21 mouse cellular contexts compared by ENCODE assay signal in the genomic region with DNA sequence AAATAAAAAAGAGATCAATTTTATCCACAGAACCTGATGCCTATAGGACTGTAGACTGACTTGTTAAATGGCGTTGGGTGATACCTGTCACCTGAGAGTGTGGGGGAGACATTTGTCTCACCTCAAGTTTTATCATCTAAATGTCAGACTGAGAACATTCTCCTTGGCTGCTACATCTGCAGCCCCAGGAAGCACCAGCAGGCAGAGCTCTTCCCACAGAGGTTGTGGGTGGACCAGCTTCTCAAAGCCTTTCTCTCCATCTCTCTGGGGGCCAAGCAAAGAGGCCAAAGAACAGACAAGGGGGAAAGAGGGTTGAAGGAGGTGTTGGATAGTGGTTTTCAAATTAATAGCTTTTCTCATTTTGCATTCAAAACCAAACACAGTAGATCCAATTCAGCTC.
DNase-seq lines count a peak whose midpoint lies in the region; ATAC-seq and TF ChIP-seq lines count a peak whose summit lies in the region.
"Had no signal": no experiment of that assay in that cellular context is flagged by ENCODE, and none has a peak within 500 bp of the region (broad histone marks: within the 10 kb centered on the region; RNA-seq: fewer than 3 reads in every experiment).

No protein-coding gene starts in this region.

- no peak overlapping the region for H3K9ac ChIP-seq in heart, adult 2 months (ENCODE audit: low read depth, low read length)
- H3K9ac ChIP-seq in heart, embryonic 11.5 days (ENCODE audit: low read depth, low read length): no peak overlapping the region
- H3K9ac ChIP-seq: embryonic facial prominence, embryonic 13.5 days; forebrain, embryonic 13.5 days; heart, embryonic 12.5 days; hindbrain, embryonic 12.5 days; intestine, embryonic 15.5 days had no signal

- H3K4me3 ChIP-seq in heart, adult 2 months: no peak overlapping the region
- no peak overlapping the region for H3K4me3 ChIP-seq in heart, embryonic 11.5 days (ENCODE audit: low read depth, low read length)
- no peak overlapping the region for H3K4me3 ChIP-seq in left cerebral cortex, adult 2 months
- H3K4me3 ChIP-seq: embryonic facial prominence, embryonic 13.5 days; forebrain, embryonic 13.5 days; heart, embryonic 12.5 days; hindbrain, embryonic 12.5 days; intestine, embryonic 15.5 days had no signal

- H3K4me1 ChIP-seq in heart, adult 2 months (ENCODE audit: control insufficient read depth, insufficient read depth, low read length): no peaks in the 10 kb centered on the region
- H3K4me1 ChIP-seq in heart, embryonic 11.5 days (ENCODE audit: control insufficient read depth, insufficient read depth, low read length): no peaks in the 10 kb centered on the region
- H3K4me1 ChIP-seq: embryonic facial prominence, embryonic 13.5 days; forebrain, embryonic 13.5 days; heart, embryonic 12.5 days; hindbrain, embryonic 12.5 days; intestine, embryonic 15.5 days had no signal

- H3K36me3 ChIP-seq in heart, adult 2 months (ENCODE audit: control insufficient read depth, insufficient read depth, low read length): no peaks in the 10 kb centered on the region
- no peaks in the 10 kb centered on the region for H3K36me3 ChIP-seq in heart, embryonic 11.5 days (ENCODE audit: control insufficient read depth, insufficient read depth, low read length)
- H3K36me3 ChIP-seq: embryonic facial prominence, embryonic 13.5 days; heart, embryonic 12.5 days; hindbrain, embryonic 12.5 days; intestine, embryonic 15.5 days had no signal

- no peak for TF ChIP-seq POLR2A in heart, adult 2 months (IDR thresholded peaks at IDR 0.05; ENCODE audit: insufficient read depth, low read depth, low read length)

- TF ChIP-seq EP300 in heart, adult 2 months (IDR thresholded peaks at IDR 0.05; ENCODE audit: insufficient read depth, low read depth, low read length): no peak

- no peak for DNase-seq in heart, adult 2 months
- DNase-seq in left cerebral cortex, adult 2 months (ENCODE audit: extremely low spot score in 1 of 2, low spot score in 2 of 2): no peak
- no peak for DNase-seq in left cerebral cortex, postnatal 14 days (ENCODE audit: low spot score in 2 of 2)
- peak; percentile 49 for DNase-seq in brain, adult 2 months (ENCODE audit: low read depth, low spot score)
- DNase-seq in telencephalon, adult 2 months (ENCODE audit: low read depth, low spot score): peak; percentile 21
- no peak for DNase-seq in lung, postnatal 14 days
- DNase-seq: adrenal gland, adult 2 months; adrenal gland, postnatal 25 days; cerebellum, adult 11 months; cerebellum, adult 8-10 months; cerebellum, postnatal 25 days; gastrocnemius, postnatal 10 days; heart, adult 18-20 months; heart, postnatal 4 days had no signal

- peak; percentile 26 for TF ChIP-seq CTCF in heart, adult 2 months (IDR thresholded peaks at IDR 0.05)
- TF ChIP-seq CTCF in left cerebral cortex, adult 2 months (IDR thresholded peaks at IDR 0.05): peak; percentile 42

- ATAC-seq in heart, embryonic 11.5 days (replicated peaks; ENCODE audit: insufficient number of reproducible peaks, low FRiP score, low TSS enrichment): no peak
- ATAC-seq: forebrain, embryonic 13.5 days; intestine, embryonic 15.5 days had no signal

- H3K27ac ChIP-seq in heart, adult 2 months: no peak overlapping the region
- no peak overlapping the region for H3K27ac ChIP-seq in heart, embryonic 11.5 days (ENCODE audit: low read depth, low read length)
- H3K27ac ChIP-seq in left cerebral cortex, adult 2 months: no peak overlapping the region
- H3K27ac ChIP-seq: embryonic facial prominence, embryonic 13.5 days; forebrain, embryonic 13.5 days; hindbrain, embryonic 12.5 days; intestine, embryonic 15.5 days had no signal

- no peak overlapping the region for H3K4me2 ChIP-seq in heart, embryonic 11.5 days
- H3K4me2 ChIP-seq: embryonic facial prominence, embryonic 13.5 days; forebrain, embryonic 13.5 days; heart, embryonic 12.5 days; hindbrain, embryonic 12.5 days; intestine, embryonic 15.5 days had no signal

- H3K27me3 ChIP-seq in heart, adult 2 months (ENCODE audit: control insufficient read depth, insufficient read depth, low read length): no peaks in the 10 kb centered on the region
- H3K27me3 ChIP-seq in heart, embryonic 11.5 days (ENCODE audit: control insufficient read depth, insufficient read depth, low read length): no peaks in the 10 kb centered on the region
- H3K27me3 ChIP-seq: CH12.LX; embryonic facial prominence, embryonic 13.5 days; forebrain, embryonic 13.5 days; heart, embryonic 12.5 days; hindbrain, embryonic 12.5 days; intestine, embryonic 15.5 days had no signal

- H3K79me2 ChIP-seq in heart, adult 2 months (replicated peaks; ENCODE audit: control insufficient read depth, insufficient read depth, low read length): no peaks in the 10 kb centered on the region

- WGBS in heart, adult 2 months: 46% methylated on average over 1 of the region's 1 CpGs
- 43% methylated on average over 1 of the region's 1 CpGs for WGBS in heart, embryonic 11.5 days (ENCODE audit: insufficient replicate concordance)

- intact Hi-C loops in heart, adult 2 months (cut with DNase I): no loop called here
- intact Hi-C loops in left cerebral cortex, adult 2 months (cut with DNase I): no loop called here
- intact Hi-C loops in left cerebral cortex, postnatal 14 days (cut with DNase I): no loop called here

- no peaks in the 10 kb centered on the region for H3K9me3 ChIP-seq in heart, embryonic 11.5 days (replicated peaks; ENCODE audit: control insufficient read depth, low read length)
- H3K9me3 ChIP-seq: embryonic facial prominence, embryonic 13.5 days; forebrain, embryonic 13.5 days; heart, embryonic 12.5 days; hindbrain, embryonic 12.5 days; intestine, embryonic 15.5 days had no signal

Comparison
In these comparisons a context has a peak if more than half of its experiments do, and no peak if none do; other contexts are left out.
1. DNase-seq: peak in brain, adult 2 months (single experiment) and telencephalon, adult 2 months (single experiment); none in heart, adult 2 months (0 of 2), left cerebral cortex, adult 2 months (0 of 2), left cerebral cortex, postnatal 14 days (0 of 2) and lung, postnatal 14 days (single experiment).